Mouse (Mus musculus): ENCODE measurements around the gene Fgf2. TPM values are rescaled to one million over a fixed set of nuclear protein-coding genes. Genes with fewer than 3 reads are reported as not detected.
A peak's percentile ranks its signal among the peaks of the same experiment; 100 is the strongest.

Gene Fgf2
- total and polyA plus RNA-seq, 3 experiments: 0.25 to 0.70 TPM; not detected in 1

- H3K27me3 ChIP-seq (replicated peaks): no peaks in the 10 kb centered on the region
- peaks cover 9 to 26% of the 10 kb centered on the region in 2 experiments for H3K4me1 ChIP-seq (ENCODE audit: control insufficient read depth in 1 of 2, insufficient read depth in 2 of 2)
- H3K79me2 ChIP-seq (replicated peaks; ENCODE audit: control insufficient read depth, extremely low read depth, insufficient read depth, poor library complexity, severe bottlenecking): no peaks in the 10 kb centered on the region
- dilution Hi-C loops (cut with MboI; ENCODE audit: extremely low pct_ligation_motif_present, extremely low pct_unique_long_range_greater_than_20kb, low sequenced_read_pairs) (no loop called here), in situ Hi-C loops (cut with MboI; ENCODE audit: low pct_ligation_motif_present, low pct_unique_long_range_greater_than_20kb, low sequenced_read_pairs) (no loop called here)
- H3K4me2 ChIP-seq (ENCODE audit: insufficient read depth, low read depth, poor library complexity, severe bottlenecking): no peak overlapping the region; the same call in 1 of the 2 replicates
- H3K9me3 ChIP-seq (replicated peaks; ENCODE audit: low read length): no peaks in the 10 kb centered on the region
- TF ChIP-seq EP300 (IDR thresholded peaks at IDR 0.05; ENCODE audit: low read length) (peak; percentile 91), ZKSCAN1 (IDR thresholded peaks at IDR 0.05; ENCODE audit: borderline replicate concordance, low read depth, low read length) (no peak), JUND (conservative IDR thresholded peaks at IDR 0.05; ENCODE audit: low read depth, low read length) (peak; percentile 74), MAX (IDR thresholded peaks at IDR 0.05; ENCODE audit: low read length) (no peak), MYC (IDR thresholded peaks at IDR 0.05; ENCODE audit: low read depth, low read length) (0 out of 2 replicates have a peak, but pooled peaks have one; percentile 39), ETS1 (conservative IDR thresholded peaks at IDR 0.05; ENCODE audit: low read depth, low read length) (peak; percentile 53), MAFK (IDR thresholded peaks at IDR 0.05; ENCODE audit: insufficient replicate concordance, low read length) (peak; percentile 61; the same call in 1 of the 2 replicates), ZMIZ1 (IDR thresholded peaks at IDR 0.05; ENCODE audit: low read depth, low read length) (no peak), ZC3H11A (IDR thresholded peaks at IDR 0.05; ENCODE audit: low read depth, low read length) (no peak), HCFC1 (IDR thresholded peaks at IDR 0.05; ENCODE audit: low read depth, low read length) (no peak), USF2 (conservative IDR thresholded peaks at IDR 0.05; ENCODE audit: low read depth, low read length) (no peak), NELFE (IDR thresholded peaks at IDR 0.05; ENCODE audit: low read depth, low read length) (no peak), RCOR1 (conservative IDR thresholded peaks at IDR 0.05; ENCODE audit: low read depth, low read length) (peak; percentile 54; the same call in 1 of the 2 replicates), POLR2A (IDR thresholded peaks at IDR 0.05; ENCODE audit: low read depth, low read length) (no peak), MEF2A (IDR thresholded peaks at IDR 0.05; ENCODE audit: borderline replicate concordance, low read depth, low read length) (peak; percentile 62; the same call in 1 of the 2 replicates), CHD2 (IDR thresholded peaks at IDR 0.05; ENCODE audit: low read length) (peak; percentile 51), IRF4 (IDR thresholded peaks at IDR 0.05; ENCODE audit: low read depth, low read length) (peak; percentile 92), NRF1 (IDR thresholded peaks at IDR 0.05; ENCODE audit: low read depth, low read length) (no peak), BHLHE40 (IDR thresholded peaks at IDR 0.05; ENCODE audit: low read depth, low read length) (peak; percentile 67), JUN (IDR thresholded peaks at IDR 0.05; ENCODE audit: insufficient read depth, low read depth, low read length) (peak; percentile 80), PAX5 (IDR thresholded peaks at IDR 0.05; ENCODE audit: low read length) (no peak), RAD21 (IDR thresholded peaks at IDR 0.05; ENCODE audit: low read depth, low read length) (no peak; the same call in 1 of the 2 replicates), SIN3A (IDR thresholded peaks at IDR 0.05; ENCODE audit: low read length) (peak; percentile 59; the same call in 1 of the 2 replicates), TCF12 (IDR thresholded peaks at IDR 0.05; ENCODE audit: low read depth, low read length) (peak; percentile 56; the same call in 1 of the 2 replicates)
- H3K36me3 ChIP-seq (replicated peaks in 1 of 2; ENCODE audit: control insufficient read depth in 1 of 2, insufficient read depth in 1 of 2, low read length in 1 of 2): no peaks in the 10 kb centered on the region
- H3K27ac ChIP-seq (ENCODE audit: insufficient read depth, low read depth): no peak overlapping the region
- H3K9ac ChIP-seq (ENCODE audit: insufficient read depth, low read depth): no peak overlapping the region
- peak; percentile 84 for DNase-seq (ENCODE audit: extremely low read depth)
- H3K4me3 ChIP-seq (replicated peaks in 1 of 3; ENCODE audit: low read depth in 2 of 3, low read length in 2 of 3, poor library complexity in 1 of 3): no peak overlapping the region
Measured at GRCm38 (mm10) chr3:37370407-37370806, 22.3 kb downstream of the Fgf2 start.
